Mouse (Mus musculus) urinary bladder, postnatal 25 days (tissue): ENCODE results near the gene Ube2d1.

Source experiments
- DNase-seq: peaks from one replicate; pipeline ENCODE4 v3.0.0; 2022; ENCODE audit warnings: low spot score

The Ube2d1 gene

GRCm38 (mm10) chr10:71284511-71285125 lies 444 bp downstream of the Ube2d1 start:
- DNase-seq = peak; percentile 10

DNA sequence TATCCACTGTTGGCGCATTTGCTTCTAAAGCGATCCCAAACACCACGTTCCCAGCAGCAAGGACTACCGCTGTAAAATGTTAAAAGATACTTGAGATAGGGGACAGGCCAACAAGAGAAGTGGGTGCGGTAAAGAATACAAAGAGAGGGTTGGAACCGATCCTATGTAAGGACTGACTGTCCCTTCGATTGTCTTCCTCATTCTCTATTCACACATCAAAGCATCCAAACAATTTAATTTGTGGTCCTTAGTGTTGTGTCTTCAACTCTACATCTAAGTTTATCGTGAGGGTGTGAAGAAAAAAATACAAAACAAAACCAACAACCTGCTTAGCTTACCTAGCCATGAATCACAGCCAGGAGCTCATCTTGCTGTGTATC lies 941 bp downstream of the Ube2d1 start:
- no peak for DNase-seq

GRCm38 (mm10) chr10:71273008-71273739 lies 11.9 kb downstream of the Ube2d1 start:
- DNase-seq = no peak

DNA sequence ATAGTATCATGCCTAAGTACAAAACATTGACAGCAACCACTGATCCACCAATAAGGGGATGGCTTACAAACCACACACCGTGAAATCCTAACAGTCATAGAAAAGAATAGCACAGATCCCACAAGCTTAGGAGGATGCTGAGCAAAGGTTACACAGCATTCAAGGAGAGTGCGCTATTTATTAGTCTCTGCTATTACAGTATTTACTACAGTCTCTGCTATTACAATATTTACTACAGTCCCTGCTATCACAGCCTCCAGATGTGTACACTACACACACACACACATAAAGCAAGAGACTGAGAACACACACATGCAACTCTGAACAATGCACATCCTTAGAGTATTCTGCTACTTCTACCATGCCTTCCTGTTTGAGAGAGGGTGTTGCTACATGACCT lies 17.1 kb downstream of the Ube2d1 start:
- DNase-seq = no peak

GRCm38 (mm10) chr10:71267511-71267910 lies 17.6 kb downstream of the Ube2d1 start:
- no peak for DNase-seq

- no peak for DNase-seq
Observed at GRCm38 (mm10) chr10:71265067-71265466, 20.0 kb downstream of the Ube2d1 start.

DNA sequence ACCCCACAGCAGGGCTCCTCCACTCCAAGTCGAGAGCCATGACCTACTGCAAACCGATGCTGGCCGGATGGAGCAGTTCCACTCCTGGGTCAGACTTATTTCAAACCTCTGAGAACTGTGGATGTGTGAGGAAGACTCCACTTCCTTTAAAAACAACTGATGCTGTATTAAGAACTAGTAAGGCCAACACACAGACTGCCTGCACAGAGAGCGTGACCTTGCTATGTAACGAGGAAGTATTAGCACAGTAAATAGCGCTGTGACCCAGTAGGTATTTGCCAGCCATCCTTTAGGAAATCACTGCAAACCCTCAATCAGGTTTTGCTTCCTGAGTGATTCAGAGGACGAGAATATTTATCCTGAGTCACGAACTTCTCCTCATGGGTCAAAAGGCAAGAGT lies 23.4 kb downstream of the Ube2d1 start:
- no peak for DNase-seq

DNA sequence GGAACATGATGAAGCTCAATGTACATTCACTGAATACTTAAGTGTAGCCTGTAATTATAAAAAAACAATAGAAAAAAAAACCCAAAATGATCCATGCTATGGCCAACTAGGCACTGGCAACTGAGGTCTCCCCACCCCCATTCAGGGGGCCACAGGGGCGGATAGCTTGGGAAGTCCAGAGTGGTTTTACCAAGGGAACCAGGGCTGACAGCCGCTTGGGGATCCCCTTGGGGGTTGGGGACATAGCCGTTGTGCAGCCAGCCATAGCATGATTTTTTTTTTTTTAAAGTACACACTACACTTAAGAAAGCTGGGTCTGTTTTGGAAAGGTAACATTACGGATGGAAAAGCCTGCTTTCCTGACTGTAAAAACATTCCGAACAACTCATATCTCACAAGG lies 26.1 kb downstream of the Ube2d1 start:
- no peak for DNase-seq

DNA sequence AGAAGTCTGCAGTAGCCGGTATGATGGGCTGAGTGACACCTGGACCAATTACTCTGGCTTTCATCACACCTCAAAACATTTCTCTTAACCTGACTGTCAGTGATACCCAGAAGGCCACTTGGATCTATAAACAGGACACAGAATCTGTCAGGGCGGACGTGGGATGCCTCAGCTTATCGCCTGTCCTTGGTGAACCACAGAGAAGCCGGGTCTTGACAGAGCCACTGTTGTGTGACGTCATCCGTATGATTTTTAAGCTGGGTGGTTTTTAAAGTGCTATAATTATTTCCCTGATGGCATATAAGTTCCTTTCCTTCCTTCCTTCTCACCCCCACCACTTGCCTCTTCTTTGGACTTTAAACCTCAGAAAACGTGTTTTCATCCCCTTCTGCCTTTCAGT lies 26.5 kb downstream of the Ube2d1 start:
- no peak for DNase-seq

DNA sequence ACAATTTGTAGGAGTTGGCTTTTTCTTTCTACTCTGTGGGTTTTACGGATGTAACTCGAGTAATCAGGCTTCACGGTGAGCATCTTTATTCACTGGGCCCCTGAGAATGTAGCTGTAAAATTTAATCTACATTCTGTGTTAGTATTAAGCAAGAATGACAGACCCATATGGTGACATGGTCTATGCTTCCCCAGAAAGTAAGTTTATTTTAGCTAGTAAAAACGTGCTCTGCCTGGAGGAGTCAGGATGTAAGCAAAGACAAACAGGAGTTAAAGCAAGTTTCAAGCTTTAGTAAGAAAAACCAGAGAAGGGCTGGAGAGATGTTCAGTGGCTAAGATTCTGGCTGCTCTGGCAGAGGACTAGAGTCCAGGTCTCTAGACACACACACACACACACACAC lies 31.9 kb downstream of the Ube2d1 start:
- no peak for DNase-seq

GRCm38 (mm10) chr10:71252421-71252820 lies 32.6 kb downstream of the Ube2d1 start:
- DNase-seq = no peak

- no peak for DNase-seq
Observed at GRCm38 (mm10) chr10:71251846-71252245, 33.2 kb downstream of the Ube2d1 start.

DNA sequence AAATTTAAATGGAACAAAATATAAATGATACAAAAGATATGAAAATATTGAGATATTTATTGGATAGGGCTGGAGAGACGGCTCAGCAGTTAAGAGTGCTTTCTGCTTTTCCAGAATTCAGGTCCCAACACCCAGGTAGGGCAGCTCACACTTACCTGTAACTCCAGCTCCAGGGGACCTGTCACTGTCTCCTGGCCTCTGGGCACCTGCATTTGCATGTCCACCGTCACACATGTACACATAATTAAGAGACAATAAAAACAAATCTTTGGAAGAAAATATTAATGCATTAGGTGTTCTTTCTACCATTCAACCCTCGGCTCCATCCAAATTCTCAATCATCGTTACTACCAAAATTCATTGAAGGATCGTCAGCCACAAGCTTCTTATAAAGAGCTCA lies 33.8 kb downstream of the Ube2d1 start:
- DNase-seq = no peak

DNA sequence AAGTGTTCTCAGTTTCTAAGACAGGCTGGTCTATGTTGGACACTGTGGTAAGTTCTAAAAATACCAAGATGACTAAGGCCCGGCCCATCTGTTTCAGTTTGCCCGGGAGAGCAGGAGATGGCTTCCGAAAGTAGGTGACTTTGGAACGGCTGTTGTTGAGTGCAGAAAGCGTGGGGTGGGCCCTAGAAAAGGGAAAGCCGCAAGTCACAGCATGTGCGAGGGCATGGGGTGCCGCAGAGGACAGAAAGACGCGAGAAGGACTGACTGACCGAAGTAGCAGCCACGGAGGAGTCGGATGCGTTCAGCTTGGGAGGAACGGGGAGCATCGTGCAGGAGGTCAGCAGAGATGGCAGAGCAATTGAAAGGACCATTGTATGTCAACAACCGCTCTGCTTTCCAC lies 34.6 kb downstream of the Ube2d1 start:
- DNase-seq = no peak

DNA sequence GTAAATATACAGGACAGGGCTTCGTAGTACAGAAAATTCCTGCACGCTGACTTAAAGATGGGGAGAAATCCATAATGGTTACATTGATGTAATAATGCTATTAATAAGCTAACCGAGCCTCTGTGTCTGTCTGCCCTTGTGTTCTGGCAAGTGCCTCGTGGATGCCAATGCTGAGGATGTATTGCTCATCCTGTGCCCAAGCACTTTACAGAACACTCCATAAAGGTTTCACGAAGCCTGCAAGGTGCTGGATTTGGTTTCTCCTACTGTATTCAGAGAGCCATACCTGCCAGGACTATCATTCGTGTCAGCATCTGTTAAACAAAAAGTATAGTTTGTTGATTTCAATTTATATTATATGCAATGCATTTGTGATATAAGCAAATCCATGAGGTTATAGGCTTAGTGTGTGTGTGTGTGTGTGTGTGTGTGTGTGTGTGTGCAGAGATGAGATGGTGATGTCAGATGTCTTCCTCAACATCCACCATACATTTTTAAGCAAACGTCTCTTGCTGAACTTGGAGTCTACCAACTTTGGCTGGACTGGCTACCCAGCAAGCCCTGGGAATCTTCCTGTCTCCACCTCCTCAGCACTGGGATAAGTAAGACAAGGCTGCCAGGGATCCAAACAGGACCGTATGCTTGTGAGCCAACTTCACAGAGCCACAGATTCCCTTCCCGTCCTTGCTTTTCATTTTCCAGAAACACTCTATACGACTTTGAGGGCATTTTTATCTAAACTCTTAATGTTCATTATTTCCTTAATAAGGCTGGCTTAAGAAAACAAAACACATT lies 35.8 kb downstream of the Ube2d1 start:
- no peak for DNase-seq

GRCm38 (mm10) chr10:71246956-71247355 lies 38.1 kb downstream of the Ube2d1 start:
- DNase-seq = no peak

DNA sequence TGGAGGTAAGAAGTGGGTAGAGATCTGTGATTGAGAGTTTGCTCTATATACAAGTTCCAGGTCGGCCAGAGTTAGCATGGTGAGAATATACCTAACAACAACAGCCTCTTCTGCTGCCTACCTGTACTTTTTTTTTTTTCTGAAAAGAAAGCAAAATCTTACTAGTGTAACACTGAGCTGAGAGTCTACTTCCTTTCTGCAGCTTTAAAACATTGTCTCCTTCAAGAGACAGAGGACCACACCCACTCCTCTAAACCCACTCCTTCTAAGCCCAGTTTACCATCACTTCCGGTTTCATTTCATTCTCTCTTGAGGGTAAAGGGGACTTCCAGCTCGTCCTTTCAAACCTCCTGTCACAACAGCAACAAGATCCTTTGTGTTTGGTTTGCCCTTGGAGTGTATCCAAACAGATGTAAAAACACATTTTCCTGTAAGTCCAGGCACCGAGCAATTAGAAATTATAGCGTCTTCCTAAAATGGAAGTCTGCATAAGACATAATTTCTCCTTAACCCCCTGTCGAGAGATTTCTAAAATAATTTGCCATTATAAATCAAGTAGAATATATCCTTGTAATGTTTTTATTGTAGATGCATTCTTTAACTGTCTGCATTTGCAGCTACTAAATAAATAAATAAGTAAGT lies 45.5 kb downstream of the Ube2d1 start:
- DNase-seq = no peak

GRCm38 (mm10) chr10:71238240-71238554 lies 46.9 kb downstream of the Ube2d1 start, which contains the start of gene Tfam:
TSS of gene Tfam (minus strand) at chr10:71238280.
- no peak for DNase-seq

GRCm38 (mm10) chr10:71237516-71238239 lies 47.4 kb downstream of the Ube2d1 start:
- peak; percentile 98 for DNase-seq

DNA sequence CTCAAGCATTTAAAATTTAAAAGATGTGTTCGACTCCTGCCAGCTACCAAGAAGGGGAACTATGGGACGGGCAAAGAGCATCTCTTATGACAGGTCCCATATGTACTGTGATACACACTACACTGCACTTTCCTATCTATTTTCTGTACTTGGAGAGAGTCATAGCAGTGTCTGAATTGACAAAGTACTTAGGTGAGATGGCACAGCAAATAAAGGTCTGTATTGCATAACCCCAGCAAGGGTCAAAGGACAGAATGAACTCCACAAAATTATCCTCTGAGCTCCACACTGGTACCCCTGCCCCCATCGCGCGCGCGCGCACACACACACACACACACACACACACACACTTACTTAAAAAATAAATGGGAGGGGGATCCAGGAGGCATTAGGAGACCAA lies 51.0 kb downstream of the Ube2d1 start:
- no peak for DNase-seq

- peak; percentile 90 for DNase-seq
Observed at GRCm38 (mm10) chr10:71225894-71226293, 59.2 kb downstream of the Ube2d1 start.

DNA sequence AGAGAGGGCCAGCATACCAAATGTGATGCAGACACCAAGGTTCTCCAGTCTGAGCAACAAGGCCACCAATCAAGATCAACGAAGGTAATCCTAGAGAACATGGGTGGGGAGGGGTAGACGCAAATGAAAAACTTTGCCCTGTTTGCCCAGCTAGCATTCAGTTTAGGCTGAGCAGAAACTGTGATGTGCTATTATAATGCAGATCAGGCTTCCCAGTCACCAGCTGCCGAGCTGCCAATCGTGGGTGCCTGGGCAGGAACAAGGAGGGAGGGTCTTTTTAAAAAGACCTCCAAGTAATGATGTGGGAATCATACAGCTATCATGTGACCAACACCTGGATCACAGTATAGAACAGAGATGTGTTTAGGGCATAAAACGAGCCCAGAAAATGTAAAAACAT lies 62.0 kb downstream of the Ube2d1 start:
- DNase-seq = no peak
